8 mouse cellular contexts compared by ENCODE assay signal in genomic region chr2:48815039-48815590, GRCm38 (mm10). TPM values are rescaled to one million over a fixed set of nuclear protein-coding genes. Genes with fewer than 3 reads are reported as not detected.
A peak's percentile ranks its signal among the peaks of the same experiment; 100 is the strongest.
DNase-seq lines count a peak whose midpoint lies in the region; ATAC-seq lines count a peak whose summit lies in the region.

No protein-coding gene starts in this region.

- H3K27me3 ChIP-seq in heart, embryonic 11.5 days (ENCODE audit: control insufficient read depth, insufficient read depth, low read length): no peaks in the 10 kb centered on the region
- no peaks in the 10 kb centered on the region for H3K27me3 ChIP-seq in forebrain, embryonic 12.5 days
- H3K27me3 ChIP-seq in liver, embryonic 15.5 days: peaks cover 55% of the 10 kb centered on the region

- WGBS in heart, embryonic 11.5 days (ENCODE audit: insufficient replicate concordance): 8% methylated on average over 15 of the region's 15 CpGs
- WGBS in forebrain, embryonic 12.5 days: 4% methylated on average over 15 of the region's 15 CpGs
- 6% methylated on average over 15 of the region's 15 CpGs for WGBS in liver, embryonic 15.5 days (ENCODE audit: insufficient replicate concordance)

- no peak for ATAC-seq in heart, embryonic 11.5 days (replicated peaks; ENCODE audit: insufficient number of reproducible peaks, low FRiP score, low TSS enrichment)
- 0 out of 2 replicates have a peak, but pooled peaks have one; percentile 0 for ATAC-seq in forebrain, embryonic 12.5 days (ENCODE audit: low FRiP score)
- ATAC-seq in liver, embryonic 15.5 days (ENCODE audit: insufficient read depth): no peak
- ATAC-seq in megakaryocyte progenitor cell, adult 5-6 weeks (replicated peaks; ENCODE audit: poor library complexity): no peak; the same call in 1 of the 2 replicates

- peak overlapping the region; percentile 84 for H3K4me3 ChIP-seq in heart, embryonic 11.5 days (ENCODE audit: low read depth, low read length)
- H3K4me3 ChIP-seq in forebrain, embryonic 12.5 days (replicated peaks): peak overlapping the region; percentile 84
- peak overlapping the region; percentile 71 for H3K4me3 ChIP-seq in liver, embryonic 15.5 days (replicated peaks)

- peak overlapping the region; percentile 63 for H3K4me2 ChIP-seq in heart, embryonic 11.5 days
- peak overlapping the region; percentile 64 for H3K4me2 ChIP-seq in forebrain, embryonic 12.5 days
- peak overlapping the region; percentile 85 for H3K4me2 ChIP-seq in liver, embryonic 15.5 days

- no peaks in the 10 kb centered on the region for H3K9me3 ChIP-seq in heart, embryonic 11.5 days (replicated peaks; ENCODE audit: control insufficient read depth, low read length)
- H3K9me3 ChIP-seq in forebrain, embryonic 12.5 days: no peaks in the 10 kb centered on the region
- no peaks in the 10 kb centered on the region for H3K9me3 ChIP-seq in liver, embryonic 15.5 days (replicated peaks)

- H3K9ac ChIP-seq in heart, embryonic 11.5 days (ENCODE audit: low read depth, low read length): peak overlapping the region; percentile 93
- H3K9ac ChIP-seq in forebrain, embryonic 12.5 days: peak overlapping the region; percentile 87
- peak overlapping the region; percentile 40 for H3K9ac ChIP-seq in liver, embryonic 15.5 days

- peak overlapping the region; percentile 95; the same call in 1 of the 2 replicates for H3K27ac ChIP-seq in heart, embryonic 11.5 days (ENCODE audit: low read depth, low read length)
- H3K27ac ChIP-seq in forebrain, embryonic 12.5 days: no peak overlapping the region
- no peak overlapping the region for H3K27ac ChIP-seq in liver, embryonic 15.5 days (replicated peaks)

- DNase-seq in heart, postnatal 14 days: no peak
- peak; percentile 7 for DNase-seq in CD4-positive helper T cell, adult 2 months (ENCODE audit: low read depth, low spot score)
- DNase-seq in frontal cortex, postnatal 14 days (ENCODE audit: low spot score in 2 of 2): no peak
- DNase-seq in cerebellum, adult 9-11 months: no peak

- intact Hi-C loops in heart, postnatal 14 days (cut with DNase I): loop anchor here (2.0 to 10.0 kb wide), 3 partner anchors 340 to 814 kb away; no protein-coding TSS in a partner anchor

- no peaks in the 10 kb centered on the region for H3K36me3 ChIP-seq in heart, embryonic 11.5 days (ENCODE audit: control insufficient read depth, insufficient read depth, low read length)
- no peaks in the 10 kb centered on the region for H3K36me3 ChIP-seq in forebrain, embryonic 12.5 days (replicated peaks)
- no peaks in the 10 kb centered on the region for H3K36me3 ChIP-seq in liver, embryonic 15.5 days (replicated peaks)

- H3K4me1 ChIP-seq in heart, embryonic 11.5 days (ENCODE audit: control insufficient read depth, insufficient read depth, low read length): peaks cover 8% of the 10 kb centered on the region
- H3K4me1 ChIP-seq in forebrain, embryonic 12.5 days: peaks cover 16% of the 10 kb centered on the region; the same call in 1 of the 2 replicates
- H3K4me1 ChIP-seq in liver, embryonic 15.5 days (replicated peaks): peaks cover 28% of the 10 kb centered on the region

RNA-seq across cellular contexts. Expression of gene Acvr2a, which starts 1.2 kb away (rescaled TPM):
- 12.4 and 15.9 TPM in 2 replicates for polyA plus RNA-seq in heart, embryonic 11.5 days (2014; fragmentation: Nextera tagmentation; extraction: Ambion mirVana)
- 10 to 100 TPM; 15.2 to 15.7 TPM for total RNA-seq in heart, postnatal 14 days (2021)
- polyA plus RNA-seq in forebrain, embryonic 12.5 days (2016; fragmentation: Nextera tagmentation; extraction: Ambion mirVana): 41.5 and 42.8 TPM in 2 replicates
- polyA plus RNA-seq in liver, embryonic 15.5 days (2015; fragmentation: Nextera tagmentation; extraction: Ambion mirVana): 2.4 and 3.0 TPM in 2 replicates
- 1.4 and 2.2 TPM in 2 replicates for total RNA-seq in megakaryocyte progenitor cell, adult 5-6 weeks (2015)
- total RNA-seq in megakaryocyte progenitor cell, adult 5-6 weeks (2017): 1.7 and 2.0 TPM in 2 replicates

Comparison
In these comparisons a context has a peak if more than half of its experiments do, and no peak if none do; other contexts are left out.
1. H3K9ac ChIP-seq: peak in every context shown above with its lines; median percentile 93 in heart, embryonic 11.5 days; 87 in forebrain, embryonic 12.5 days; 40 in liver, embryonic 15.5 days.